17 mouse cellular contexts compared by ENCODE assay signal in the genomic region with DNA sequence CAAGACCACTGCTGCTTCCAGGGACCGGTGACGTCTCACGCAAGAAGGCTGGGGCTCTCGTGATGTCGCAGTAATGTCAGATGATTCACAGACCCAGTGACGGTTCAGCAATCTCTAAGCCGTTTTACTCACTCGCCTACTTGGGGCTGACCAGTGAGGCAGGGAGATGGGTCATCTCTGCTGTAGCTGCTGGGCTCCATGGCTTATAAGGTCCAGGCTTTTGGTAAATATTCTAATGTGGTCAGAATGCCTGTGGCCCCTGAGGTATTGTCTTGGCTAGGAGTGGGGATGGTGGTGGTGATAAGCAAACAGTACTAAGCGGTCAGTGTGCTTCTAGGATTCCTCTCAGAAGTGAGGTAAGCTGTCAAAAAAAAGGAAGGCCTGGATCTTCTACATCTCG.
"Had no signal": no experiment of that assay in that cellular context is flagged by ENCODE, and none has a peak within 500 bp of the region (broad histone marks: within the 10 kb centered on the region; RNA-seq: fewer than 3 reads in every experiment).

No protein-coding gene starts in this region.

- H3K27ac ChIP-seq: liver, embryonic 13.5 days; liver, embryonic 15.5 days; midbrain, embryonic 10.5 days; midbrain, embryonic 12.5 days; neural tube, embryonic 12.5 days; stomach, embryonic 15.5 days had no signal

- ATAC-seq: midbrain, embryonic 16.5 days had no signal

- H3K36me3 ChIP-seq: stomach, embryonic 15.5 days had no signal

- DNase-seq: liver, embryonic 13.5 days; lung, adult 18-20 months; lung, embryonic 14.5 days; lung, postnatal 10 days; lung, postnatal 4 days; midbrain, embryonic 14.5 days; right cerebral cortex, postnatal 14 days; thymus, adult 2 months; thymus, postnatal 25 days; thymus, postnatal 4 days had no signal

- H3K4me3 ChIP-seq: liver, embryonic 13.5 days; liver, embryonic 15.5 days; midbrain, embryonic 10.5 days; midbrain, embryonic 12.5 days; myocyte; neural tube, embryonic 12.5 days; stomach, embryonic 15.5 days had no signal

- H3K9ac ChIP-seq: liver, embryonic 13.5 days; liver, embryonic 15.5 days; lung, embryonic 14.5 days; midbrain, embryonic 12.5 days; neural tube, embryonic 12.5 days; stomach, embryonic 15.5 days had no signal

- H3K4me2 ChIP-seq: liver, embryonic 13.5 days; liver, embryonic 15.5 days; lung, embryonic 14.5 days; midbrain, embryonic 12.5 days; neural tube, embryonic 12.5 days; stomach, embryonic 15.5 days had no signal

- H3K9me3 ChIP-seq: liver, embryonic 13.5 days; liver, embryonic 15.5 days; midbrain, embryonic 10.5 days; midbrain, embryonic 12.5 days; neural tube, embryonic 12.5 days; stomach, embryonic 15.5 days had no signal

- H3K27me3 ChIP-seq: liver, embryonic 13.5 days; liver, embryonic 15.5 days; midbrain, embryonic 12.5 days; neural tube, embryonic 12.5 days; stomach, embryonic 15.5 days had no signal

- H3K4me1 ChIP-seq: midbrain, embryonic 10.5 days; neural tube, embryonic 12.5 days had no signal
